Mouse (Mus musculus): ENCODE data around the gene Rnf150.

GRCm38 (mm10) chr8:82841520-82842142, 21.5 kb upstream of the Rnf150 start:
- no peak for TF ChIP-seq CTCF (IDR thresholded peaks at IDR 0.05; ENCODE audit: control insufficient read depth, insufficient read depth, insufficient read length)
- no peak for TF ChIP-seq MYOG (IDR thresholded peaks at IDR 0.05; ENCODE audit: control insufficient read depth, extremely low read depth, insufficient read length)
- TF ChIP-seq FOSL1 (IDR thresholded peaks at IDR 0.05; ENCODE audit: insufficient read depth, low read length, poor library complexity, severe bottlenecking) = no peak
- TF ChIP-seq MAX (IDR thresholded peaks at IDR 0.05) = no peak
- no peak for TF ChIP-seq MYOD1 (IDR thresholded peaks at IDR 0.05; ENCODE audit: control insufficient read depth, insufficient read length, low read depth)

Data from C2C12 (cell line).